Mouse (Mus musculus) cerebellum, postnatal 25 days (tissue): ENCODE measurements around the gene Tekt4.

Experiments
- DNase-seq, 2 experiments: peaks; one replicate each; pipeline ENCODE4 v3.0.0; 2021; ENCODE audit warnings: mixed read lengths in 2 of 2

Tekt4 gene

DNA sequence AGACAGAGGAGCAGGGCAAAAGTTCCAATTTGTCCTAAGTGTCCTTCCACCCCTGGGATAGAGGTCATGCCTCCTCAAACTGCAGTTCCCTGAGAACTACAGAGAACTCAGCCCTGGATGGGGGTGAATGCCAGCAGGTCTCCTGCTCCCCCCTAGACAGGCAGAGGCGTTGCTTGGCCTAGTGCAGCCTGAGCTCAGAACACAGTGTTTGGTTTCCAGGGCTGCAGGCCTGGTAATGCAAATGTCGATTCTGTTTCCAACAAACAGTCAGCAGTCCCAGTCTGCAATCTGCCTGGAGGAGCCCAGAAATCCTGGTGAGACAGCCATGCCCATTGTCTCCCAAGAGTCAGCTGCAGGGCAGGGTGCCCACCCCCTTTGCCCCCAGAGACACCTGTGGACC, at the start of gene Tekt4:
Tekt4 (plus strand) TSS at position 344 of the 400 bp plus-strand sequence.
- DNase-seq, result no peak

DNA sequence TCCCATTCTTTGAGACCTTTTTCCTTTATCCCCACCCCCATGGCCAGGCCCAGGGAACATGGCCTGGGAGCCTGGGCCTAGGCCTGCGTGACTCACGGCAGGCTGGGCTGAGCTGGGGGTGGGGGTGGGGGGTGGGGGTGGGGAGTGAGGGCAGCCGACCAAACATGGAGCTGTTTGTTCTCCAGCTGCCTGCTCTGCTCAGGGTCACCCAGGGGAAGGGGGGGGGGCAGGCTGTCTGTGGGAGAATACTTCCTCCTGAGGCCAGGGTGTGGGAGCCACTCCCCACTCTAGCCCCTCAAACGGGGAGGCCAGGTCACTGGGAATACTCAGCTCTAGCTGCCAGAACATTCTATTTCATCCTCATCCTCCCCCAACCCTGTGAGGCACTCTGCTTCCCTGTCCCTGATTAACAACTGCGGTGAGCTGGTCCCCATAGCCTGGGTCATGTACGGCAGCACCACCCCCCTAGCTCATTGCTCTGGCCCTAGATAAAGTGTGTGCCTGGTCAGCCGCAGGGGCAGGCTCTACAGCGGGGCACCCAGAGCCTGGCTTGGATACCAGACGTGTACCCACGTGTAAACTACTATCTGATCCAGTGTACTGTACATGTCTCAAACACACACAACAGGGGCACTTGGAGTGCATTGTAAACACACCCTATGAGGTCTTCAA, 49.1 kb upstream of the Tekt4 start:
- DNase-seq, result no peak

GRCm38 (mm10) chr17:25406011-25406441, 48.4 kb upstream of the Tekt4 start:
- DNase-seq, result peak in 1 of 2 experiments; percentile 33

DNA sequence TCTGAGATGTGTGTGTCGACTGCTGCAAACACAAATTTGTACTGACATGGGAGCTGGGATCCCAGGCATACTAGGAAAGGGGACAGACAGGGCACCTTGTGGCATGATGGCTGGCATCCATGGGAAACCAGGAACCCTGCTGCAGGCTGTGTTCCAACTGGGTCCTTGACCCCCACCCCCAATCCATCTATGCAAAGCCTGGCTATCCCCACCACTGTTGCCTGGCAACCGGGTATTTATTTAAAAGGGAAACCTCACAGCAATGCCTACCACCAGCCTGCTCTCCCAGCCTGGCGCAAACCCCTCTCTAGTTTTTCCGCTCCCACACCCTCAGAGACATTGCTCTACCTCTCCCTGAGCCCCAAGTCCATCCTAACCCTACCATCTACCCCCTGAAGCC, 47.1 kb upstream of the Tekt4 start:
- no peak for DNase-seq

- no peak for DNase-seq
These were observed 46.0 kb upstream of the Tekt4 start for GRCm38 (mm10) chr17:25408302-25408999.

- no peak for DNase-seq
These were observed 44.8 kb upstream of the Tekt4 start for GRCm38 (mm10) chr17:25409621-25410020.

- no peak for DNase-seq
These were observed 44.2 kb upstream of the Tekt4 start for GRCm38 (mm10) chr17:25410180-25410579.

DNA sequence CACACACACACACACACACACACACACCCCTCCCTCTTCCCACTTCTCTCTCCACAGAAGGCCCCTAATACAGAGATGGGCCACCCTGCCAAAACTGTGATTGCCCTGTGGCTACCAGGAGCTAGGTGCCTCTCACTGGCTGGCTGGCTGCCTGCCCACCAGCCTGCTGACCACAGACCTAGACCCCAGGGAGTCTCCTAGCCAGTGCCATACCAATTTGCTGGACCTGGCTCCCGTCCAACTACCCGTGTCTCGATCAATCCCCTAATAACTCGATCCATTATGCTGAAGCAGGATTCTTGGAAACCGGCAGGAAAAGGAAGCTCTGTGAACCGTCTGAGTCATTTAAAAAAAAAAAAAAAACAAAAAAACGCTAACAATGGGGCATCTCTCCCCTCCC, 43.6 kb upstream of the Tekt4 start:
- peak in 1 of 2 experiments; percentile 38 for DNase-seq

GRCm38 (mm10) chr17:25411251-25411650, 43.2 kb upstream of the Tekt4 start:
- DNase-seq, result no peak

DNA sequence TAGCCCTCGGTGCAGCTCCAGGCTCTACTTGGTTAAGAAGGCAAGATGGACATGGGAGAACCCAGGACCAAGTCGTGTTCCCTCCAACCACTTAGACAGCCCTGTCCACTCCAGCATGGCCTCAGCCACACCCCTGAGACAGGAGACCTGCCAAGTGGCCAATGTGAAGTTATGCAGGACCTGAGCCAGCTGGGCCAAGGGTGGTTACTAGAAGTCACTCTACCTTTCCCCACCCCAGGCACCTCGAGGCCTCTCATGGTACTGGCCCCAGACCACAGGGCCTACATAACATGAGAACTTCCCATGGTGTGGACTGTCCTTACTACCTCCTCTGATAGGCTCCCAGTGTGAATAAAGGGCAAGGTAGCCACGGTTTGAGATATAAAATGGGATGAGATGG, 40.2 kb upstream of the Tekt4 start:
- no peak for DNase-seq

DNA sequence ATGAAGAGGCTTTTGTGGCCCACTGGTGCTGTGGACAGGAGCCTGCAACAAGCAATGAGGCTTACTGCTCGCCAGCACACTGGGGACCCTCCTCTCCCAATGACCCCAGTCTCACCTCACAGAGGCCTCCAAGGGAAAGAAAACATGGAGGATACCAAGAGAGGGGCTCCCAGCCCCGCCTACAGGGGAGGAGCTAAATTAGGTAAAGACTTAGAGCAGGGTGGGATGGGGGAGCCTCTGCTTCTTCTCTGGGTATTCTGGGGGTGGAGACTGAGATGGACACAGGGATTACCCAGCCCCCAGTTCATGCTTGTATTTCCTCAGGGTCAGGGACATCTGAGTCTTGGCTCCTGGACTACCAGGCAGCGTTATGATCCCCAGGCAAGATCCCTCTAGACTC, 39.5 kb upstream of the Tekt4 start:
- DNase-seq, result no peak

DNA sequence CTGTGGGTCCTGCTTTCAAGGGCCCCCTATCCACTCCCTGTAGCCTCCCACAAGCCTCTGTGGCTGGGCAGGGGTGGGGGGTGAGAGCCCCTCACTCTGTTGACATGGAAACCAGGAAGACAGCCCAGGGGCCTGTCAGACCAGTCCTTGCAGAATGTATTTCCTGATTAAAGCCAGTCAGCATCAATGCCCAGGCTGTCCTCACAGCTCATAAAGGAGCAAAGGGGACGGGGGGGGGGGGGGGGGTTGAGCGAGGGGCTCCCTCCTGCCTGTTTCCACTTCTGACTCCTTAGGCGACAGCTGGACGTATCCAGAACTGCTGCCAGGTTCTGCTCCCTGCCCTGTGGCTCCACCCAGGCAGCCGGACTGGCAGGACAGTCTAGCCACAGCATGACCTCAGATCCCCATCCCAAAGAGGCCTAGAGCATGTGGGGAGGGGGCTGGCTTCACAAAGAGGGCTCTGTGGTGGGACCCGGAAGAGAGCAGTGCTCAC, 38.9 kb upstream of the Tekt4 start:
- DNase-seq, result no peak

- no peak for DNase-seq
These were observed 38.2 kb upstream of the Tekt4 start for GRCm38 (mm10) chr17:25416219-25416618.

- no peak for DNase-seq
These were observed 36.4 kb upstream of the Tekt4 start for GRCm38 (mm10) chr17:25417990-25418389.

- no peak for DNase-seq
These were observed 35.5 kb upstream of the Tekt4 start for GRCm38 (mm10) chr17:25418926-25419325.

DNA sequence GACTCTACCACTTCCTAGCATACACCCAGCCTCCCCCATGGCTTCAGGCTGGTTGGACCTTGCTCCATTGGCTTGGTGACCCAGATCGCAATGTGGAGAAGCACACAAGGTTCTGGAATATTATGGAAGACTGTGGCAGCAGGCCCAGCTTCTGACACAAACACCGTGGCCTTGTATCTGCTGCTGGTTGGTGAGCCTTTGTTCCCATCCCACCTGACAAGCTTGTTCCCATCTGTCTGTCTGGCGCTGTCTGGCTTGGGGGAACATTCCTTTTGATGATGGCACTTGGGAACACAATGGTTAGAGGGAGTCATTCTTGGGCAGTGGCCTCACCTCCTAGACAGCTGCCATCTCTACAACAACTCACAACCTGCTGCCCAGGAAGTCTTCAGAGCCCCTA, 33.4 kb upstream of the Tekt4 start:
- no peak for DNase-seq

DNA sequence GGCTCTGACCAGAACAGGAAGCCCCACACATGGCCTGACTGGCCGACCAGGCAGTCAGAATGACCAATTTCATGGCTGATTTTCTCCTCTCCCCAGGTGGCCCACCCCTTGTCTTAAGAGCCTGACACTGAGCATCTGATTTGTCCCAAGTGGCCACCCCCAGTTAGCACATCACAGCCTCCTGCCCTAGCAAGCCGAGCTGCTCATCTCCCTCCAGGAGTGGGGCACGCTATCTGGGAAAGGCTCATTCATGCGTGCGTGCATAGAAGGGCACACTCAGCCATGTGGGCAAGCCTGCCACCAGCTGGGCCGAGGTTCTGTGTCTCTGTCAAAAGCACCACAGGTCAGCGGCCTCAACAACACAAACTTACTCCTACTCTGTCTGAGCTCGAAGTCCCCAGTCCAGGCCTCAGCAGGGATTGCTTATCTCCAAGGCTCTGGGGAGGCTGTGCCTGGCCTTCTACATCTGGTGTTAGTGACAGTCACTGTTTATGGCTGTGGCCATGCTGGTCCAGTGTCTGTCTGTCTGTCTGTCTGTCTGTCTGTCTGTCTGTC, 29.8 kb upstream of the Tekt4 start:
- DNase-seq, result no peak

DNA sequence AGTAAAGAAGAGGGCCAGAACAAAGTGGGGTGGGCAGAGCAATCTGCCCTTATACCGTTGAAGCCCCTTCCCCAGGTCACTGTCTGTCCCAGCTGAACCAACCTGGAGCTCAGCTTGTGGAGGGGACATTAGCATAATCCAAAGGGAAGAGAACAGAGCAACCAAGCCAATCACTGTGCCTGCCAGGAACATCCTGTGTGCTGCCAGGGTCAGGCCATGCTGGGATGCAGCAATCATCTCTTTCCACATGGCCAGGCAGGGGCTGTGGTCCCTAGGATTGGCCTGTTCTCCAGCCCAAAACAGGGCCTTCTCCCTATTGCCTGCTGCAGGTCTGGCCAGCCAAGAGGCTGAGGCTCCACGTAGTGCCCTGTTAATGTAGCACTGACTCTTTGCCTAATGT, 28.4 kb upstream of the Tekt4 start:
- DNase-seq, result no peak

- peak in 1 of 2 experiments; percentile 33 for DNase-seq
These were observed 27.0 kb upstream of the Tekt4 start for GRCm38 (mm10) chr17:25427441-25427840.

GRCm38 (mm10) chr17:25429240-25429639, 25.2 kb upstream of the Tekt4 start:
- no peak for DNase-seq

DNA sequence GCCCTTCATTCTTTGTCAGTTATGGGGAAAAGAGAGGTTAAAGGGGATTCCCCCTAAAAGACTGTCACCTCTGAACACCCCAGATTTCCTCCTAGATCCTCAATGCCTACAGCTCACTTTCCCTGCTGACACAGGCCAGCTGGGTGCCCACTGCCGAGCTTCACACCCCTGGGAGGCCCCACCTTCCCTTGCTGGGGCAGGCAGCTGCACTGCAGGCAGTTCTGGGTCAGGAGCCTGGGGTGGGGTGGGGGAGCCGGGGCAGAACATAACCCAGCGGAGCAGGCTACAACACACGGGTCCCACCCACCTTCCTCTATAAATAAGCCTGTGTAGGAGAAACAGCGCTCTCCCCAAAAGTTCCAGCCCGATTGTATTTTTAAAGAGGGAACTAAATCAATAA, 24.5 kb upstream of the Tekt4 start:
- DNase-seq, result no peak

- no peak for DNase-seq
These were observed 23.9 kb upstream of the Tekt4 start for GRCm38 (mm10) chr17:25430534-25430933.

DNA sequence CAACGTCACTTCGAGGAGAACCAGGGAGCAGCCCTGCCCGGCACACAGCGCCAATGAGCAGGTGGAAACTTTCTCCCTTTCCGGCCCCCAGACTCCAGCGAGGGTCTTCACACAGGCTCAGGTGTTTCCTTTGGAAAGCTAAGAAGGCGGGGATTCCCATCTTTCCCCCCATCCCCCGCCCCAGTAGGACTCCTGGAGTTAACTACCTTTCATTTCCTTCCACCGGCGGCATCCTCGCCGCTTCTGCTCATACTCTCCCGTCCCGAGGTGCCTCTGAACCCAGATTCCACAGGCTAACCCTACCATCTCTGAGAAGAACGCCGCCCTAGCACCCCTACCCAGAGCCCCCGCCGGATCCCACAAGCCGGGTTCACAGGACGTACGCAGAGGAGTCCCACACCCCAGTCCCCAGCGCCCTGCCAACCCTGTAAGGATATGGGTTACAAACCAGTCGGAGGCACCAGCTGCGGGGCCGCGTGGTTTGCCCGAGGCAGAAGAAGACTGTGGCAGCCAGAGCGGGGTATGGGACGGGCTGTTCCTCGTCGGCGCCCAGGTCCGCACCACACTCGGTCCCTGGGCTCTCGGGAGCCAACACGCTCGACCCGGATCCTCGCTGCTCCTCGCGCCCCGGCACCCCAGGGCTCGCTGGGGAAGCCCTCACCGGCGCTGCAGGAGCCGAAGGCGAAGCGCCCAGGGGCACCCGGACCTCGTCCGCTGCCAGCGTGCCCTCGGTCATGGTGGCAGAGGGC, 21.8 kb upstream of the Tekt4 start:
- DNase-seq, result peak; percentile 19 to 24
